Mouse (Mus musculus) forebrain, embryonic 11.5 days (tissue): ENCODE measurements at regions not wholly inside any gene's neighbourhood (a gene's known extent, or its start where the extent isn't known, plus 50 kb on each side); places are given as distances from the start of the nearest gene placed in this dataset.

ENCODE experiments used
- ATAC-seq: fragments of 200-750 bp; cut with Nextera tagmentation; replicated peaks from 2 replicates; pipeline ENCODE4 v1.8.0; 2017; ENCODE audit warnings: moderate TSS enrichment; ENCODE audit not compliant: low FRiP score
- DNase-seq: peaks from one replicate; pipeline ENCODE4 v3.0.0-alpha.2; 2017; ENCODE audit warnings: low spot score
- H3K27ac ChIP-seq: fragments of 300-500 bp; sonication (generic); 2 replicates; pipeline ENCODE4 v1.5.1; 2014; ENCODE audit warnings: low read depth, low read length
- H3K27me3 ChIP-seq: fragments of 300-500 bp; sonication (generic); 2 replicates; pipeline ENCODE4 v1.6.1; 2014; ENCODE audit warnings: mild to moderate bottlenecking, low read length, mixed read lengths; ENCODE audit not compliant: control insufficient read depth, insufficient read depth
- H3K36me3 ChIP-seq: fragments of 300-500 bp; sonication (generic); 2 replicates; pipeline ENCODE4 v1.6.1; 2014; ENCODE audit warnings: mild to moderate bottlenecking, low read length, moderate library complexity, mixed read lengths; ENCODE audit not compliant: control insufficient read depth, insufficient read depth
- H3K4me1 ChIP-seq: fragments of 300-500 bp; sonication (generic); replicated peaks from 2 replicates; pipeline ENCODE4 v1.6.1; 2014; ENCODE audit warnings: low read length, mixed read lengths; ENCODE audit not compliant: control insufficient read depth, insufficient read depth
- H3K4me2 ChIP-seq: fragments of 300-500 bp; sonication (generic); 2 replicates; pipeline ENCODE4 v1.6.1; 2014; ENCODE audit warnings: low read depth, mild to moderate bottlenecking, low read length, moderate library complexity, mixed read lengths; ENCODE audit not compliant: severe bottlenecking
- H3K4me3 ChIP-seq: fragments of 300-500 bp; sonication (generic); 2 replicates; pipeline ENCODE4 v1.5.1; 2014; ENCODE audit warnings: low read depth, low read length
- H3K9ac ChIP-seq: fragments of 300-500 bp; sonication (generic); 2 replicates; pipeline ENCODE4 v1.6.1; 2014; ENCODE audit warnings: low read length
- H3K9me3 ChIP-seq: fragments of 300-500 bp; sonication (generic); 2 replicates; pipeline ENCODE4 v1.6.1; 2016; ENCODE audit warnings: low read length, mixed read lengths; ENCODE audit not compliant: control insufficient read depth
- WGBS: fragments of 180-500 bp; shearing (Covaris S2); extraction: QIAGEN DNeasy Blood & Tissue Kit; methylation state at CpG from one replicate; pipeline ENCODE4 v1.1.7; 2014; 5-methylcytosine and 5-hydroxymethylcytosine counted together

DNA sequence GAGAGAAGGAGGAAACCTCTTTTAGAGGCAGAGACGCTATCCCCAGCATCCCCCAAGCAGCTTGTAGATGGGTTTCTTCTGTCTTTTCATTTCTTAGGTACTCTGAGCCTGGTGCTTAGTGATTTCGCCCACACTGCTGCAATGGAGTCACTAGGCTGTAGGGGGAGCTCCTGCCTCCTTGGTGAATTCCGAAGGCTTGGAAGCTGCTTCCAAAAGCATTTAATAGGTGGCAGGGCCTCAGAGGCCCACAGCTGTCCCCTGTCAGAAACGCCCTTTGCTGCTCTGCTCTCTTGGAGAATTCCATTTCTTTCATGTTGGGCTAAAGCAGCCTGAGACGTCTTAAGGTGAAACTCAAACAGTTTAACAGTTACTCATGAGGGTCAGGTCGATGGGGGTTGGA is 160.4 kb upstream of the Esrrg start:
- Histone ChIP-seq H3K36me3 (no peaks in the 10 kb centered on the region), H3K4me3 (no peak overlapping the region), H3K4me1 (0 out of 2 replicates have a peak, but pooled peaks cover 4% of the 10 kb centered on the region), H3K4me2 (no peak overlapping the region), H3K9ac (no peak overlapping the region), H3K27me3 (no peaks in the 10 kb centered on the region), H3K27ac (no peak overlapping the region), H3K9me3 (no peaks in the 10 kb centered on the region)
- DNase-seq (peak; percentile 75), ATAC-seq (peak; percentile 49; the same call in 1 of the 2 replicates)
- 16% methylated on average over 6 of the region's 6 CpGs for WGBS

DNA sequence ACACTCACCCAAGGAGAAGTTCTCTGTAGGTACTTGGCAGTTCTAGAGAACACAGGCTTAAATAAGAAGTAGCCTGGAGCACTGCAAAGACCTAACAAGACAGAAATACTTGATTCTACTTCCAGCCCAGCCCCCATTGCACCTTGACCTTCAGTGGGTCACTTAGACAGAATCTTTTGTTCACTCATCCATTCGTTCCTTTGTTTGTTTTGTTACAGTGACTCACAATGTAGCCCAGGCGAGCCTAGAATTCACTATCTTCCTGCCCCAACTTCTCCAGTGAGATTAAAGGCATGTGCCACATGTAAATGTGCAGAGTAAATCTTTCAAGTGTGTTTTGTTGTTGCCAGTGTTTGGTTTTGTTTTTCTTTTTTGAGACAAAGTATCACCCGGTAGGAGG is 158.5 kb upstream of the Esrrg start:
- H3K36me3 ChIP-seq = no peaks in the 10 kb centered on the region
- no peaks in the 10 kb centered on the region for H3K27me3 ChIP-seq
- no peak overlapping the region for H3K27ac ChIP-seq
- 0 out of 2 replicates have a peak, but pooled peaks cover 4% of the 10 kb centered on the region for H3K4me1 ChIP-seq
- H3K4me2 ChIP-seq = no peak overlapping the region
- no peak for DNase-seq
- no peak overlapping the region for H3K9ac ChIP-seq
- 42% methylated on average over 3 of the region's 3 CpGs for WGBS
- H3K4me3 ChIP-seq = no peak overlapping the region
- ATAC-seq = no peak
- no peaks in the 10 kb centered on the region for H3K9me3 ChIP-seq

DNA sequence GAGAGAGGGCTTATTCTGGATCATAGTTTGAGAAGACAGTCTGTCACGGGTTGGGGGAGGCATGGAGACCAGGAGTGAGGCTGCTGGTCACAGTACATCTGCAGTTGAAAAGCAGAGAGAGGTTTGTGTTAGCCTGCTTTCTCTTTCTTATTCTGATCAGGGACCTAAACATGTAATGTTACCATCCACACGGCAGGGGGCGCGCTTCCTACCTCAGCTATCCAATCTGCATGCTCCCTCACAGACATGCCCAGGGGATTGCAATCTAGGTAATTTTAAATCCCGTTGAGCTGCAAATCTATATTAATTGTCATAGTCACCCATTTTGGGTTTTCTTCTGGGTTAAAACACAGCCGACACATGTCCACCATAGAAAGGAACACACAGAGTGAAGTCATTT is 156.4 kb upstream of the Esrrg start:
- peak; percentile 75 for DNase-seq

DNA sequence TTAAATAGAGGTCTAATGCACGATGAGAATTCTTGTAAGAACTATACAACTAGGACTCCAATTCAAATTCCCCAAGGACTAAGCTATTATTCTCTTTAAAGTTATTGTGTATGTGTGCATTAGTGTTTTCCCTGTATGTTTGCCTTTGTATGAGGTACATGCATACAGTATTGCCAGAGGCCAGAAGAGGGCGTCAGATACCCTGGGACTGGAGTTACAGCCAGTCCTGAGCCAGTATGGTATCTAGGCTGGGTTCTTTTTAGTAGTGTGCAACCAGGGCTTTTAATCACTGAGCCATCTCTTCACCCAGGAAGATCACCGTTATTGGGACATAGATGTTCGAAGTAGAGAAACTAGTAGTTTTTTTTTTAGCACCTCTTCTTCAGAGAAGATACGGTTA is 154.2 kb upstream of the Esrrg start:
- 63% methylated on average over 5 of the region's 5 CpGs for WGBS
- no peak for DNase-seq
- H3K4me2 ChIP-seq = no peak overlapping the region
- H3K9me3 ChIP-seq = no peaks in the 10 kb centered on the region
- H3K27me3 ChIP-seq = no peaks in the 10 kb centered on the region
- H3K4me1 ChIP-seq = 0 out of 2 replicates have a peak, but pooled peaks cover 2% of the 10 kb centered on the region
- ATAC-seq = no peak
- H3K9ac ChIP-seq = no peak overlapping the region
- no peak overlapping the region for H3K27ac ChIP-seq
- no peaks in the 10 kb centered on the region for H3K36me3 ChIP-seq
- H3K4me3 ChIP-seq = no peak overlapping the region

More for the DNA sequence above, 156.4 kb upstream of the Esrrg start:
- WGBS = 33% methylated on average over 6 of the region's 6 CpGs
- no peaks in the 10 kb centered on the region for H3K27me3 ChIP-seq
- no peak for ATAC-seq
- no peak overlapping the region for H3K4me3 ChIP-seq
- H3K9me3 ChIP-seq = no peaks in the 10 kb centered on the region
- no peak overlapping the region for H3K9ac ChIP-seq
- no peaks in the 10 kb centered on the region for H3K36me3 ChIP-seq
- no peak overlapping the region for H3K27ac ChIP-seq
- no peak overlapping the region for H3K4me2 ChIP-seq
- 0 out of 2 replicates have a peak, but pooled peaks cover 4% of the 10 kb centered on the region for H3K4me1 ChIP-seq

DNA sequence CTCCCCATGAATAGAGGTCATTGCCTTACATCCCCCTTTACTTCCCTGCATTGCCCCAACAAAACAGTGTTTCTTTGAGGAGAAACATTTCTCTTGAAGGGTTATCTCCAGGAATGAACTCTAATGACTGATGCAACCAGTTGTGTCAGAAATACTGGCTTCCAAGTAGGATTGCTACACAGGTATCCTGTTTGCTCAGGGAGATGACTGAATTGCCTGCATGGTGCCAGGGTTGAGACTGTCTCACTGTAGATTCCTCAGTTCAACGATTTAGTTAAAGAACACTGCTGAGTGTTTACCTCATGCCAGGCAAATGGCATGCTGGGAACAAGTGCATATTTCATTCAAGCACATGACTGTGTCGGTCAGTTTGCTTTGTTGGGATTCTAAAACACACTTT is 123.8 kb upstream of the Esrrg start:
- no peaks in the 10 kb centered on the region for H3K27me3 ChIP-seq
- no peak overlapping the region for H3K9ac ChIP-seq
- DNase-seq = no peak
- H3K27ac ChIP-seq = no peak overlapping the region
- no peaks in the 10 kb centered on the region for H3K9me3 ChIP-seq
- no peak for ATAC-seq
- no peak overlapping the region for H3K4me3 ChIP-seq
- no peaks in the 10 kb centered on the region for H3K36me3 ChIP-seq
- 87% methylated on average over 2 of the region's 2 CpGs for WGBS
- H3K4me2 ChIP-seq = no peak overlapping the region
- H3K4me1 ChIP-seq = no peaks in the 10 kb centered on the region

DNA sequence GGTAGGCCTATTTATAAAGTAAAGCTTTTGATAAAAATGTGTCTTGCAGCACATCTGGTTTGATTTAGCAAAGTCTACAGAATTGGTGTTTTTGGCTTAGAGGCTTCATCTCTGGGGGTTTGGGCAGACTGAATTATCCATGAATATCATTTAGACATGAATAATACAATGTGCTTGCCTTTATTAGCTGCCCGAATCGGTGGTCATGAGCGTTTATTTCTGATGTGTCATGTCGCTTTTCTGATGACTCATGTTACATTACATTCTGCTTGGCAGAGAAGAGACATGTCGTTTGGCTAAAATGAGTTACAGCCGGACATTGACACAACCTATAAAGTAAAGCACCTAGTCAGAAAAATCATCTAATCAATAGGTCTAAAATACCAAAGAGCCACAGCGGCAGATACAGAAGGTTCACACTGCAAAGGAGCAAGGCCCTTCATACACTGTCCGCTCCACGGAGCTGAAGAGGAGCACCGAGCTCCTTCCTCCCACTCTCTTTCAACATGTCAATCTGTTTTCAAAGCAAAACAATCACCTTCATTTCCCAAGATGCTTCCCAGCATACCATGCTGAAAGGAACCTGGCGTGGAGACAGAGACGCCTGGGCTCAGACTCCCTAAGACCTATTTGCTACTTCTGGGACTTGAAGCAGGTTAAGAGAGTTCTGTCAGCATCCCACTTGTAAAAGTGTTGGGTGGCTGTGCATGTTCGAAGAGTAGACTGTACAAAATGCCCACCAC is 120.5 kb upstream of the Esrrg start:
- ATAC-seq (no peak), DNase-seq (no peak)
- no peak overlapping the region for H3K9ac ChIP-seq
- H3K27ac ChIP-seq = no peak overlapping the region
- no peaks in the 10 kb centered on the region for H3K4me1 ChIP-seq
- no peak overlapping the region for H3K4me3 ChIP-seq
- no peaks in the 10 kb centered on the region for H3K9me3 ChIP-seq
- H3K36me3 ChIP-seq = no peaks in the 10 kb centered on the region
- no peaks in the 10 kb centered on the region for H3K27me3 ChIP-seq
- no peak overlapping the region for H3K4me2 ChIP-seq
- 87% methylated on average over 13 of the region's 13 CpGs for WGBS

DNA sequence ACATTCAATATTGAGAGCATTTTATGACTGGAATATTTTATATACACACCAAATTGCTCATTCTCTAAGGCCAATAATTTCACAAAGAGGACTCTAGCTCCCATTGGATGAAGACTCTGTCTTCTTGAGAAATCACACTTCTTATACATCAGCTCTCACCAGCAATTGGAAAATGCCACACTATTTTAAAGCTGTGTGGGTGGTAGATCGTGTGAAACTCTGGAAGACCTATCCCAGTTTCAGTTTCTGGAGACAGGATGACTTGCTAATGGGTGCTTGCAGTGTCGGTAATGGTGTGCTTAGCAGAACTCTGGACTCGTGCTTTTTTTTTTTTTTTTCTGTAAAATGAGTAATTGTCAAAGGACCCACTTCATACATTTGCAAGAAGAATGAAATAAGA is 119.1 kb upstream of the Esrrg start:
- no peak overlapping the region for H3K9ac ChIP-seq
- 85% methylated on average over 3 of the region's 3 CpGs for WGBS
- no peak overlapping the region for H3K4me2 ChIP-seq
- DNase-seq (no peak), ATAC-seq (no peak)
- H3K9me3 ChIP-seq = no peaks in the 10 kb centered on the region
- H3K4me1 ChIP-seq = no peaks in the 10 kb centered on the region
- no peaks in the 10 kb centered on the region for H3K36me3 ChIP-seq
- no peaks in the 10 kb centered on the region for H3K27me3 ChIP-seq
- H3K27ac ChIP-seq = no peak overlapping the region
- no peak overlapping the region for H3K4me3 ChIP-seq

DNA sequence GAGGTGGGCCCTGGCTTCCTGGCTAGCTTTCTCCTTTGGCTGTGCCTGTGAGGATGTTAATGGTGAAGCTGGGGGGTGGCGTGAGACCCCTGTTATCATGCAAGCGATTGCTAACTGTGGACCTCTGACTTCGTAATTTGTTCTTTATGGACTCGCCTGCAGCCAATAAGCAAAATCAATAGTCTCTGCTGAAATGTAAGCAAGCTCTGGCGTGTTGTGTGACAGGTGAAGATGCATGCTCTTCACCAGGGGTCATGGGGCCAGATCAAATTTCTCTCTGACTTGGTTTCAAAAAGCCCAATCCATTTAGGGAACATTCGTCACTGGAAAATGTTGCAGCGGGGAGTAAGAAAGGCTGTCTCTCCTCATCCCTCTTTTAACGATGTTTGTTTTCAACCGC is 103.2 kb upstream of the Esrrg start:
- WGBS = 69% methylated on average over 9 of the region's 9 CpGs
- Histone ChIP-seq H3K4me3 (no peak overlapping the region), H3K4me2 (no peak overlapping the region), H3K9me3 (no peaks in the 10 kb centered on the region), H3K4me1 (no peaks in the 10 kb centered on the region), H3K27me3 (no peaks in the 10 kb centered on the region), H3K36me3 (no peaks in the 10 kb centered on the region), H3K27ac (no peak overlapping the region), H3K9ac (no peak overlapping the region)
- ATAC-seq (no peak), DNase-seq (no peak)

DNA sequence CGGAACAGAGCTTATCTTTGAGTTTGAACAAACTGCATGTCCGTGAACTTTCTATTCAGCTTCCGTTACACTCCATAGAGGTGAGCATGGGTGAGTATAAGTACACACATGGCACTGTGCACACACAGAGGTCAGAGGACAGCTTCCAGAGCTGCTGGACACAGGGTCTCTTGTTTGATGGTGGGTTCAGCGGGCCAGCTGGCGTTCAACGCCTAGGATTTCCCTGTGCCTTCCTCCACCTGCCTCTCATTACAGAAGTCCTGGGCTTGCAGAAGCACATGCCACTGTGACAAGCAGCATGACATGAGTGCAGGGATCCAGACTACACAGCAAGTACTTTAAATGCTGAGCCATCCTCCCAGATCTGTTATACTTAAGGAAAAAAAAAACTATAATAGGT is 101.4 kb upstream of the Esrrg start:
- Histone ChIP-seq H3K4me2 (no peak overlapping the region), H3K27ac (no peak overlapping the region), H3K4me1 (no peaks in the 10 kb centered on the region), H3K36me3 (no peaks in the 10 kb centered on the region), H3K4me3 (no peak overlapping the region), H3K9me3 (no peaks in the 10 kb centered on the region), H3K27me3 (no peaks in the 10 kb centered on the region), H3K9ac (no peak overlapping the region)
- no peak for DNase-seq
- ATAC-seq = no peak
- 78% methylated on average over 6 of the region's 6 CpGs for WGBS
